Mouse (Mus musculus) forebrain, embryonic 16.5 days (tissue): ENCODE measurements around the gene Hipk2. TPM values are rescaled to one million over a fixed set of nuclear protein-coding genes. Genes with fewer than 3 reads are reported as not detected.
"Not testable (repeated sequence)": the region's sequence is repeated elsewhere in the genome, so short reads cannot be mapped to it uniquely, and the experiment has no call there.

Experiments used
- ATAC-seq: fragments of 200-750 bp; cut with Nextera tagmentation; 2 replicates; pipeline ENCODE4 v1.8.0; 2017; ENCODE audit warnings: mild to moderate bottlenecking, moderate library complexity
- H3K27ac ChIP-seq: fragments of 300-500 bp; sonication (generic); 2 replicates; pipeline ENCODE4 v1.5.1; 2014; ENCODE audit warnings: low read length, control low read depth
- H3K27me3 ChIP-seq: fragments of 300-500 bp; sonication (generic); replicated peaks from 2 replicates; pipeline ENCODE4 v1.6.1; 2014; ENCODE audit warnings: low read length; ENCODE audit not compliant: control insufficient read depth, insufficient read depth
- H3K36me3 ChIP-seq: fragments of 300-500 bp; sonication (generic); 2 replicates; pipeline ENCODE4 v1.6.1; 2014; ENCODE audit not compliant: control insufficient read depth, insufficient read depth
- H3K4me1 ChIP-seq: fragments of 300-500 bp; sonication (generic); replicated peaks from 2 replicates; pipeline ENCODE4 v1.6.1; 2014; ENCODE audit warnings: low read length; ENCODE audit not compliant: control insufficient read depth, insufficient read depth
- H3K4me2 ChIP-seq: fragments of 300-500 bp; sonication (generic); 2 replicates; pipeline ENCODE4 v1.6.1; 2014; ENCODE audit warnings: mild to moderate bottlenecking, low read length, control low read depth
- H3K4me3 ChIP-seq: fragments of 300-500 bp; sonication (generic); replicated peaks from 2 replicates; pipeline ENCODE4 v1.5.1; 2014; ENCODE audit warnings: mild to moderate bottlenecking, low read length, control low read depth
- H3K9ac ChIP-seq: fragments of 300-500 bp; sonication (generic); replicated peaks from 2 replicates; pipeline ENCODE4 v1.6.1; 2014; ENCODE audit warnings: low read depth, low read length, control low read depth
- H3K9me3 ChIP-seq: fragments of 300-500 bp; sonication (generic); 2 replicates; pipeline ENCODE4 v1.6.1; 2016; ENCODE audit warnings: low read length; ENCODE audit not compliant: control insufficient read depth
- WGBS: fragments of 180-500 bp; shearing (Covaris S2); extraction: QIAGEN DNeasy Blood & Tissue Kit; methylation state at CpG from one replicate; pipeline ENCODE4 v1.1.7; 2014; 5-methylcytosine and 5-hydroxymethylcytosine counted together
- polyA plus RNA-seq: library from polyadenylated mRNA; unstranded; fragments of >200 nt; fragmentation: Nextera tagmentation; extraction: Ambion mirVana; gene quantifications from 2 replicates; pipeline ENCODE4 v1.2.1, GENCODE M21; 2015

Gene Hipk2
- polyA plus RNA-seq, 1 experiment from 2014 or later = 29.2 TPM

- H3K9me3 ChIP-seq = no peaks in the 10 kb centered on the region
- no peak overlapping the region for H3K27ac ChIP-seq
- WGBS = 82% methylated on average over 4 of the region's 4 CpGs
- H3K4me2 ChIP-seq = no peak overlapping the region
- H3K9ac ChIP-seq = no peak overlapping the region
- H3K36me3 ChIP-seq = peaks cover 6% of the 10 kb centered on the region
- no peak for ATAC-seq
- no peaks in the 10 kb centered on the region for H3K27me3 ChIP-seq
- no peak overlapping the region for H3K4me3 ChIP-seq
- H3K4me1 ChIP-seq = no peaks in the 10 kb centered on the region; the same call in 1 of the 2 replicates
These were observed 185.3 kb downstream of the Hipk2 start for GRCm38 (mm10) chr6:38690615-38691014.

GRCm38 (mm10) chr6:38688841-38689240 is 187.1 kb downstream of the Hipk2 start:
- H3K9me3 ChIP-seq = no peaks in the 10 kb centered on the region
- no peak overlapping the region for H3K4me3 ChIP-seq
- no peaks in the 10 kb centered on the region for H3K36me3 ChIP-seq
- no peak overlapping the region for H3K4me2 ChIP-seq
- no peak overlapping the region for H3K9ac ChIP-seq
- no peak for ATAC-seq
- H3K27me3 ChIP-seq = no peaks in the 10 kb centered on the region
- 83% methylated on average over 10 of the region's 10 CpGs for WGBS
- H3K4me1 ChIP-seq = no peaks in the 10 kb centered on the region
- no peak overlapping the region for H3K27ac ChIP-seq

GRCm38 (mm10) chr6:38687216-38687615 is 188.7 kb downstream of the Hipk2 start:
- Histone ChIP-seq H3K9me3 (no peaks in the 10 kb centered on the region), H3K36me3 (no peaks in the 10 kb centered on the region), H3K4me1 (no peaks in the 10 kb centered on the region), H3K27me3 (no peaks in the 10 kb centered on the region), H3K4me2 (no peak overlapping the region), H3K27ac (no peak overlapping the region), H3K4me3 (no peak overlapping the region), H3K9ac (no peak overlapping the region)
- ATAC-seq = no peak
- 63% methylated on average over 11 of the region's 11 CpGs for WGBS

- Histone ChIP-seq H3K4me2 (no peak overlapping the region), H3K9me3 (no peaks in the 10 kb centered on the region), H3K27ac (no peak overlapping the region), H3K36me3 (no peaks in the 10 kb centered on the region), H3K4me1 (no peaks in the 10 kb centered on the region), H3K9ac (no peak overlapping the region), H3K27me3 (no peaks in the 10 kb centered on the region), H3K4me3 (no peak overlapping the region)
- ATAC-seq = 0 out of 2 replicates have a peak, but pooled peaks have one; percentile 8
- 70% methylated on average over 2 of the region's 2 CpGs for WGBS
These were observed 193.4 kb downstream of the Hipk2 start for GRCm38 (mm10) chr6:38682532-38682931.

GRCm38 (mm10) chr6:38677629-38678028 is 198.3 kb downstream of the Hipk2 start:
- 77% methylated on average over 9 of the region's 9 CpGs for WGBS
- Histone ChIP-seq H3K9ac (no peak overlapping the region), H3K36me3 (no peaks in the 10 kb centered on the region), H3K4me3 (no peak overlapping the region), H3K27me3 (no peaks in the 10 kb centered on the region), H3K9me3 (no peaks in the 10 kb centered on the region), H3K27ac (no peak overlapping the region), H3K4me1 (no peaks in the 10 kb centered on the region), H3K4me2 (no peak overlapping the region)
- ATAC-seq = no peak

GRCm38 (mm10) chr6:38676723-38677122 is 199.2 kb downstream of the Hipk2 start:
- Histone ChIP-seq H3K4me2 (no peak overlapping the region), H3K4me3 (no peak overlapping the region), H3K36me3 (no peaks in the 10 kb centered on the region), H3K27me3 (no peaks in the 10 kb centered on the region), H3K4me1 (no peaks in the 10 kb centered on the region), H3K27ac (no peak overlapping the region), H3K9me3 (no peaks in the 10 kb centered on the region), H3K9ac (no peak overlapping the region)
- no peak for ATAC-seq
- whole genome bisulfite sequencing = 81% methylated on average over 14 of the region's 14 CpGs

GRCm38 (mm10) chr6:38676217-38676616 is 199.7 kb downstream of the Hipk2 start:
- Histone ChIP-seq H3K9ac (no peak overlapping the region), H3K4me3 (no peak overlapping the region), H3K4me1 (no peaks in the 10 kb centered on the region), H3K36me3 (no peaks in the 10 kb centered on the region), H3K27ac (no peak overlapping the region), H3K27me3 (no peaks in the 10 kb centered on the region), H3K9me3 (no peaks in the 10 kb centered on the region), H3K4me2 (no peak overlapping the region)
- no peak for ATAC-seq
- WGBS = 87% methylated on average over 6 of the region's 6 CpGs

GRCm38 (mm10) chr6:38672011-38672410 is 204.0 kb downstream of the Hipk2 start:
- Histone ChIP-seq H3K9ac (no peak overlapping the region), H3K4me2 (no peak overlapping the region), H3K36me3 (no peaks in the 10 kb centered on the region), H3K9me3 (no peaks in the 10 kb centered on the region), H3K4me1 (no peaks in the 10 kb centered on the region), H3K27ac (no peak overlapping the region), H3K4me3 (no peak overlapping the region), H3K27me3 (no peaks in the 10 kb centered on the region)
- no peak for ATAC-seq
- WGBS = 90% methylated on average over 3 of the region's 3 CpGs

- ATAC-seq = no peak
- Histone ChIP-seq H3K36me3 (no peaks in the 10 kb centered on the region), H3K27ac (no peak overlapping the region), H3K9ac (no peak overlapping the region), H3K27me3 (no peaks in the 10 kb centered on the region), H3K4me3 (no peak overlapping the region), H3K4me2 (no peak overlapping the region), H3K4me1 (no peaks in the 10 kb centered on the region), H3K9me3 (no peaks in the 10 kb centered on the region)
- 82% methylated on average over 7 of the region's 7 CpGs for WGBS
These were observed 204.7 kb downstream of the Hipk2 start for GRCm38 (mm10) chr6:38671270-38671669.

GRCm38 (mm10) chr6:38670488-38670887 is 205.5 kb downstream of the Hipk2 start:
- not testable (repeated sequence) for H3K4me2 ChIP-seq, H3K9me3 ChIP-seq, H3K4me3 ChIP-seq, H3K4me1 ChIP-seq, H3K27me3 ChIP-seq, ATAC-seq, H3K36me3 ChIP-seq, H3K27ac ChIP-seq, H3K9ac ChIP-seq
- 58% methylated on average over 1 of the region's 1 CpGs for WGBS
